Mouse (Mus musculus): ENCODE results near the gene Casp6.

DNA sequence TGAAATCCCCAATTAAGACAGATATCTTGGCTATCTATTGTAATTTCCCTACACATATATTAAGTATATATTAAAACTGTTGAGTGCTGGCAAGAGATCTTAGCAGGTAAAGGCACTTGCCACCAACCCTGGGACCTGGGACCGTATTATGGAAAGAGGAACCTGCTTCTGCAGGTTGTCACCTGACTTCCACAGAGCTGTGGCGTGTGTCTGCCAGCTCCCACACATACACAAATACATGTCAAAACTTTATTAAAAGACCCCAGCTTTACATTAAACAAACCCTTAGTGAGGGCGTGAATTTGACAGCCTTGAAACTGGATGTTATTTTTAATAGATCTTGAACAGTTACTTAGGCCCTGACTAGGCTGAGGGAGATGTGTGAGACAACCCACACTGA, 2.1 kb downstream of the Casp6 start:
- no peak for TF ChIP-seq CTCF (IDR thresholded peaks at IDR 0.05; ENCODE audit: borderline replicate concordance, extremely low read depth, insufficient read depth, insufficient read length)
- TF ChIP-seq POLR2A (IDR thresholded peaks at IDR 0.05; ENCODE audit: borderline replicate concordance, extremely low read depth, insufficient read depth, insufficient read length, poor library complexity, severe bottlenecking) = no peak

Data from brain, embryonic 14.5 days (tissue).